Mouse (Mus musculus) midbrain, postnatal 0 days (tissue): ENCODE data around the gene Mlst8. TPM values are rescaled to one million over a fixed set of nuclear protein-coding genes. Genes with fewer than 3 reads are reported as not detected.
A peak's percentile ranks its signal among the peaks of the same experiment; 100 is the strongest.

Experiments used
- ATAC-seq: fragments of 200-750 bp; cut with Nextera tagmentation; 2 replicates; pipeline ENCODE4 v1.8.0; 2017; ENCODE audit warnings: moderate number of reproducible peaks, mild to moderate bottlenecking, moderate TSS enrichment, moderate library complexity; ENCODE audit not compliant: low FRiP score
- DNase-seq: peaks from one replicate; pipeline ENCODE4 v3.0.0-alpha.2; 2015; ENCODE audit warnings: low spot score
- H3K27ac ChIP-seq: fragments of 300-500 bp; sonication (generic); 2 replicates; pipeline ENCODE4 v1.5.1; 2014; ENCODE audit warnings: low read depth, mild to moderate bottlenecking, low read length, mixed read lengths
- H3K27me3 ChIP-seq: fragments of 300-500 bp; sonication (generic); 2 replicates; pipeline ENCODE4 v1.6.1; 2014; ENCODE audit warnings: low read length, control low read depth, mixed read lengths; ENCODE audit not compliant: insufficient read depth
- H3K36me3 ChIP-seq: fragments of 300-500 bp; sonication (generic); 2 replicates; pipeline ENCODE4 v1.6.1; 2014; ENCODE audit warnings: low read length, control low read depth, mixed read lengths; ENCODE audit not compliant: insufficient read depth
- H3K4me1 ChIP-seq: fragments of 300-500 bp; sonication (generic); 2 replicates; pipeline ENCODE4 v1.6.1; 2014; ENCODE audit warnings: mild to moderate bottlenecking, control low read depth, antibody characterized with exemption, low read length, mixed read lengths; ENCODE audit not compliant: insufficient read depth
- H3K4me2 ChIP-seq: fragments of 300-500 bp; sonication (generic); 2 replicates; pipeline ENCODE4 v1.6.1; 2014; ENCODE audit warnings: low read depth, mild to moderate bottlenecking, low read length, mixed read lengths; ENCODE audit not compliant: poor library complexity, severe bottlenecking
- H3K4me3 ChIP-seq: fragments of 300-500 bp; sonication (generic); 2 replicates; pipeline ENCODE4 v1.5.1; 2014; ENCODE audit warnings: low read depth, mild to moderate bottlenecking, low read length, moderate library complexity
- H3K9ac ChIP-seq: fragments of 300-500 bp; sonication (generic); replicated peaks from 2 replicates; pipeline ENCODE4 v1.6.1; 2014; ENCODE audit warnings: mild to moderate bottlenecking, low read length, moderate library complexity, mixed read lengths; ENCODE audit not compliant: poor library complexity, severe bottlenecking
- H3K9me3 ChIP-seq: fragments of 300-500 bp; sonication (generic); 2 replicates; pipeline ENCODE4 v1.6.1; 2016; ENCODE audit warnings: low read length, control low read depth
- CTCF ChIP-seq: IDR thresholded peaks from 2 replicates; pipeline ENCODE4 v1.5.1; 2016; ENCODE audit warnings: antibody characterized with exemption, mild to moderate bottlenecking
- WGBS: fragments of 180-500 bp; shearing (Covaris S2); extraction: QIAGEN DNeasy Blood & Tissue Kit; methylation state at CpG from one replicate; pipeline ENCODE4 v1.1.7; 2014; 5-methylcytosine and 5-hydroxymethylcytosine counted together
- polyA plus RNA-seq: library from polyadenylated mRNA; unstranded; fragments of >200 nt; fragmentation: Nextera tagmentation; extraction: Ambion mirVana; gene quantifications from 2 replicates; pipeline ENCODE4 v1.2.1, GENCODE M21; 2015
- total RNA-seq: library from RNA; depleted of rRNA; stranded (reverse); fragments of >200 nt; gene quantifications from 2 replicates; pipeline ENCODE4 v1.2.3, GENCODE M21; 2014

Gene Mlst8
- total and polyA plus RNA-seq, 2 experiments from 2014 or later, result 28.4 to 51.8 TPM

DNA sequence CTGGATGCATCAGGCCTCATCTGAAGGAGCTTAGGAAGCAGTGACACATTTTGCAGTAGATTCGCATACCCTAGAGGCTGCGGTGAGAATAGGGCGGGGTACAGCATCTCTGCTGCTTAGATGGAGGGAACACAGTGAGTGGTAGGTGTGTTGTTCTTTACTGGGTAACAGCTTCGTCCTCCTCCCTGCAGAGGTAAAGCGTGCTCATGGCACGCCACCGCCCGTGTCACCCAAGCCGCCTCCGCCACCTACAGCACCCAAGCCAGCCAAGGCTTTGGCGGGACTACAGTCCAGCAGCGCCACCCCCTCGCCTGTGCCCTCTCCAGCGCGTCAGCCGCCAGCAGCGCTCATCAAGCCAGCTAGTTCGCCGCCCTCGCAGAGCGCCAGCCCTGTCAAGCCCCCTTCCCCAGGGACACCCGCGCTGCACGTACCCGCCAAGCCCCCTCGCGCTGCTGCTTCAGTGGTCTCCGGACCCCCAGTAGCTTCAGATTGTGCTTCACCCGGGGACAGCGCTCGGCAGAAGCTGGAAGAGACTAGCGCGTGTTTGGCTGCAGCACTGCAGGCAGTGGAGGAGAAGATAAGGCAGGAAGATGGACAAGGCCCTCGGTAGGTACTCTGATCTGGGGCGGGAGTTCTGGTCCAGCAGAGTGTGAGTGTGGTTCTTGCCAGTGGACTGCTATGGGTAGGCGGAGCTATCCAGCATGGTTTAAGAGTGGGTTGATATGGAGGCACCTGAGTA lies 27.6 kb upstream of the Mlst8 start:
- ATAC-seq, result peak; percentile 14; the same call in 1 of the 2 replicates
- Histone ChIP-seq H3K27ac (peak overlapping the region; percentile 65), H3K9me3 (no peaks in the 10 kb centered on the region), H3K27me3 (no peaks in the 10 kb centered on the region), H3K9ac (no peak overlapping the region), H3K4me3 (no peak overlapping the region), H3K4me1 (no peaks in the 10 kb centered on the region), H3K36me3 (peaks cover 94% of the 10 kb centered on the region), H3K4me2 (no peak overlapping the region)
- DNase-seq, result peak; percentile 50
- peak; percentile 8; the same call in 1 of the 2 replicates for TF ChIP-seq CTCF
- 29% methylated on average over 35 of the region's 36 CpGs for WGBS

DNA sequence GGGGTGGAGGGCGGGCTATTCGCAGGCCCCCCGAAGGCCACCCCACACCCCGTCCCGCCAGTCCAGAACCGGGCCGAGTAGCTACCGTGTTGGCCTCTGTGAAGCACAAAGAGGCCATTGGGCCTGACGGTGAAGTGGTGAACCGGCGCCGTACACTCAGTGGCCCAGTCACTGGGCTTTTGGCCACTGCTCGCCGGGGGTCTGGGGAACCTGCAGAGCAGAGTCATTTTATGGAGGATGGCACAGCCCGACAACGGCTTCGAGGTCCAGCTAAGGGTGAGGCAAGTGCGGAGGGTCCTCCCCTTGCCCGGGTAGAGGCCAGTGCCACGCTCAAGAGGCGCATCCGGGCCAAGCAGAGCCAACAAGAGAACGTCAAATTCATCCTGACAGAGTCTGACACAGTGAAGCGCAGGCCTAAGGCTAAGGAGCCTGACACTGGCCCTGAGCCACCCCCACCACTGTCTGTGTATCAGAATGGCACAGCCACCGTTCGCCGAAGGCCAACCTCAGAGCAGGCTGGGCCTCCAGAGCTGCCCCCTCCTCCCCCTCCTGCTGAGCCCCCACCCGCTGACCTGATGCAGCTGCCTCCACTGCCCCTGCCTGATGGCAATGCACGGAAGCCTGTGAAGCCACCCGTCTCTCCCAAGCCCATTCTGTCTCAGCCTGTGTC lies 26.5 kb upstream of the Mlst8 start:
- ATAC-seq (no peak), DNase-seq (no peak)
- 89% methylated on average over 30 of the region's 30 CpGs for WGBS
- H3K9ac ChIP-seq, result 0 out of 2 replicates have a peak overlapping the region, but pooled peaks have one; percentile 8
- no peak for TF ChIP-seq CTCF
- no peaks in the 10 kb centered on the region for H3K4me1 ChIP-seq
- no peak overlapping the region for H3K4me3 ChIP-seq
- no peak overlapping the region for H3K4me2 ChIP-seq
- no peaks in the 10 kb centered on the region for H3K9me3 ChIP-seq
- peaks cover 92% of the 10 kb centered on the region for H3K36me3 ChIP-seq
- no peak overlapping the region for H3K27ac ChIP-seq
- H3K27me3 ChIP-seq, result no peaks in the 10 kb centered on the region

DNA sequence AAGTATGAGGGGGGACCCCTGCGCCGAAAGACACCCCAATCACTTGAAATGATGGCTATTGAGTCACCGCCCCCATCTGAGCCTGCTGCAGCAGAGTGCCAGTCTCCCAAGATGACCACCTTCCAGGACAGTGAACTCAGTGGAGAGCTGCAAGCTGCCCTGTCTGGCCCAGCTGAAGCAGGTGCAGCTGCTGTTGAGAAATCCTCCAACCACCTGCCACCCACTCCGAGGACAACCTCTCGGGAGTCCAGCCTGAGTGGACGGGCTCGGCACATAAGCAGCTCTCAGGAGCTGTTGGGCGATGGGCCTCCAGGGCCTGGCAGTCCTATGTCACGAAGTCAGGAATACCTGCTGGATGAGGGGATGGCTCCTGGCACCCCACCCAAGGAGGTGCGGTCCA lies 25.2 kb upstream of the Mlst8 start:
- Histone ChIP-seq H3K36me3 (peaks cover 90% of the 10 kb centered on the region), H3K9ac (no peak overlapping the region), H3K27me3 (no peaks in the 10 kb centered on the region), H3K27ac (no peak overlapping the region), H3K9me3 (no peaks in the 10 kb centered on the region), H3K4me1 (no peaks in the 10 kb centered on the region), H3K4me3 (no peak overlapping the region), H3K4me2 (no peak overlapping the region)
- TF ChIP-seq CTCF, result no peak
- ATAC-seq (no peak), DNase-seq (no peak)
- 88% methylated on average over 10 of the region's 10 CpGs for WGBS

DNA sequence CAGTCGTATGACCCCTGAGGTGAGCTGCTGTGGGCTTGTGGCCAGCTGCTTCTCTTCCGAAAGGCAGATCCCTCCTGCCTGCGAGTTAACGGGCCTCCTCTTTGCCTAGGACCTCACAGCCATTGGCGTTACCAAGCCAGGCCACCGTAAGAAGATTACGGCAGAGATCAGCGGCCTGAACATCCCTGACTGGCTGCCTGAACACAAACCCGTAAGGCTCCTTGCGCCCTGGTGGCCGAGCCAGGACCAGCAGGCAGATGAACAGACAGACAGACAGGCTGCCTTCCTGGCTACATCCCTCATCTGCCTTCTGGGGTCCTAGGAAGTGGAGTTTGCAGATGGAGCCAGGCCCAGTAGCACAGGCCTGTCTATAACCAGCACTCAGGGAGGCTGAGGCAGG lies 23.3 kb upstream of the Mlst8 start:
- TF ChIP-seq CTCF, result peak; percentile 40
- H3K4me1 ChIP-seq, result no peaks in the 10 kb centered on the region
- H3K4me2 ChIP-seq, result no peak overlapping the region
- no peaks in the 10 kb centered on the region for H3K9me3 ChIP-seq
- H3K27me3 ChIP-seq, result no peaks in the 10 kb centered on the region
- ATAC-seq (no peak), DNase-seq (no peak)
- 24% methylated on average over 11 of the region's 11 CpGs for WGBS
- no peak overlapping the region for H3K4me3 ChIP-seq
- H3K36me3 ChIP-seq, result peaks cover 89% of the 10 kb centered on the region
- H3K27ac ChIP-seq, result no peak overlapping the region
- H3K9ac ChIP-seq, result no peak overlapping the region

DNA sequence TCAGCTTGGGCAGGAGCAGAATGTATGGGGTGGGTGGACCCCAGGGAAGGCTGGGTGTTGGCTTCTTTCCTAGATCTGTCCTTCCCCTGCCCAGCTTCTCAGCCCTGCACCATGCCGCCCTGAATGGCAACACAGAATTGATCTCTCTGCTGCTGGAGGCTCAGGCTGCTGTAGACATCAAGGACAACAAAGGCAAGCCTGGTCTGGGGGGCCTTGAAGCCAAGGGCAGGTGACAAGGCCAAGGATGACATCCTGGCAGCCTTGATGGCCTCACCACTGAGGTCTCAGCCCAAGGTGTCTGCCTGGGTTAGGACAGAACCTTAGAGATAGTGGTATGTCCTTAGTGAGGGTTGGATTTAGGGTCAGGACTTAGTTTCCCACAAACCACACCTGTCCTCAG lies 17.1 kb upstream of the Mlst8 start:
- no peak overlapping the region for H3K4me3 ChIP-seq
- peaks cover 50% of the 10 kb centered on the region for H3K36me3 ChIP-seq
- H3K4me2 ChIP-seq, result no peak overlapping the region
- DNase-seq (no peak), ATAC-seq (no peak)
- no peak for TF ChIP-seq CTCF
- H3K9ac ChIP-seq, result no peak overlapping the region
- H3K9me3 ChIP-seq, result no peaks in the 10 kb centered on the region
- no peaks in the 10 kb centered on the region; the same call in 1 of the 2 replicates for H3K4me1 ChIP-seq
- WGBS, result 80% methylated on average over 1 of the region's 1 CpGs
- 0 out of 2 replicates have a peak overlapping the region, but pooled peaks have one; percentile 12 for H3K27ac ChIP-seq
- H3K27me3 ChIP-seq, result no peaks in the 10 kb centered on the region

DNA sequence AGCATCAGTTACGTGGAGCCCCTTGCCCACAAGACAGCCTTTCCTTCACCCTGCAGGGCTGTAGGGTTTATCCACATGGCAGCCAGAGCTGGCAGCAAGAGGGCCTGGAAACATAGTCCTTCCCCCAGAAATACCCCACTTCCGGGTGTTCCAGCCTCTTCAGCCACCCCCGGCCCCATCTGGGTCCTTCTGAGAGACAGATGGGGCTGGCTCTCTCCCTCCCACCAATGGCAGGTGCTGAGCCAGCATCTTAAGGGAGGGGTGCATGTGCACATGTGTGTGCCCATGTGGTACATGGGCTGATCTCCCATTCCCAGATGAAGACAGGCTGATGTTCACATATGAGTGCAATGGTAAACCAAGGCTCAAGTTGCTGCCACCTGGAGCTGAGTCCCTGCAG lies 16.6 kb upstream of the Mlst8 start:
- H3K36me3 ChIP-seq, result peaks cover 44% of the 10 kb centered on the region
- H3K27me3 ChIP-seq, result no peaks in the 10 kb centered on the region
- DNase-seq, result peak; percentile 28
- no peak overlapping the region for H3K4me3 ChIP-seq
- H3K9ac ChIP-seq, result no peak overlapping the region
- no peaks in the 10 kb centered on the region for H3K9me3 ChIP-seq
- no peak for ATAC-seq
- peak overlapping the region; percentile 8; the same call in 1 of the 2 replicates for H3K27ac ChIP-seq
- no peak for TF ChIP-seq CTCF
- H3K4me2 ChIP-seq, result no peak overlapping the region
- 80% methylated on average over 3 of the region's 3 CpGs for WGBS
- peaks cover 4% of the 10 kb centered on the region for H3K4me1 ChIP-seq
